Mouse (Mus musculus) kidney, postnatal 4 days (tissue): ENCODE results near the gene Igfals.
A peak's percentile ranks its signal among the peaks of the same experiment; 100 is the strongest.

ENCODE experiments used
- DNase-seq, 2 experiments: peaks; one replicate each; pipeline ENCODE4 v3.0.0; 2021; ENCODE audit warnings: mixed read lengths in 2 of 2

Gene Igfals

DNA sequence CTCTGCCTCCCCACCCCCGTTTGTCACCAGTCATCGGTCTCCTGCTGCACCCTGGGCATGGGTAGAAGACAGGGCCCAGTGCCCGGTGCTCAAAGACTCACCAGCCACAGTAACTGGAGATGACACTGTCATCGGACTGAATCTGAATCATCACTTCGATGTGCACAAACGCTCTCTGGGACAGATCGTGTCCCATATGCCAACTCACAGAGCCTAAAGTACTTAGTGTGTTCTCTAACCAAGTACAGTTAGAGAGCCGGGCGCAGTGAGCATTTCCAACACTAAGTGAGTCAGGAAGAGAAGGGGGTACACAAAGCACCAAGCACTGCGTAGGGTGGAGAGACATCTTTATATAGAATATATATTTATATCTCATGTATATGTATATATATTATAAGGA, 2.1 kb downstream of the Igfals start:
- DNase-seq, result no peak

DNA sequence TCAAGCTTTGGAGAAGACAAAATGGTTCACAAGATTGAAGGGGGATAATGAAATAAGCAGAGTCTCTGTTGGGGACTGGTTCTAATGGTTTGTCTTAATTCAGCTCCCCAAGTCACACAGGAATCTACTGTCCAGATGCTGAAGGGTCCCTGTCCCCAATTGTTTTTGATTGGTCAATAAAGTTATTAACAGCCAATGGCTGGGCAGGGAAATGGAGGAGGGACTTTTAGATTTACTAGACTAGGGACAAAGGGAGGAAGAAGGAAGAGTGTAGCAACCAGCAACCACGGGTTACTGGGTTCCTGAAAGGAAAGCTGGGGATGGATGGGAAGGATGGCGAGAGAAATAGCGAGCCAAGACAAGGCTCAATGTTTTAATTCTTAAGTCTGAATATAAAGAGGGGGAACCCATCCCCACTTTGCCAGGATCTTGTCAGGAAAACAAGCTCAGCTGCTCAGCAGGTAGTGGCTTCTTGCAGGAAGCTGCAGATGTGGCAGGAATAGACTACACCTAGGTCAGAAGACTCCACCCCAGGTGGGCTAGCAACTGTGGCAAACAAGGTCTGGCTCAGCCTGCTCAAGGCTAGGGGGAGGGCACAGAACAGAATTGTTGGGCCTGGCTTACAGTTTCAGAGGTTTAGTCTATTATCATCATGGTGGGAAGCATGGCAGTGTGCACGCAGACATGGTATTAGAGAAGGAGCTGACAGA, 8.1 kb downstream of the Igfals start:
- no peak for DNase-seq

DNA sequence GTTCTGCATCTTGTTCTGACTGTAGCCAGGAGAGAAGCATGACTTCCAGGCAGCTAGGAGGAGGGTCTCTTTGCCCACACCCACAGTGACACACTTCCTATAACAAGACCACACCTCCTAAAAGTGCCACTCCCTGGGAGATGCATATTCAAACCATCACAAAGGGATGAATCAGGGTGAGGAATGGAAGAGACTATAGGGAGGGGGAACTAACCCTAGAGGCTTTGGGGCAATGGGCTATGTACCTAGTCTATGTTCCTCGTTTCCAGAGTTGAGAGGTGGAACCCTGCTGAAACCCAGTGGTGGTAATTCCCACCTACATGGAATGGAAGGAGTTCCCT, 8.6 kb downstream of the Igfals start:
- no peak for DNase-seq

- DNase-seq, result no peak
Measured at GRCm38 (mm10) chr17:24874989-24875388, 9.2 kb downstream of the Igfals start.

GRCm38 (mm10) chr17:24877336-24878116, 11.7 kb downstream of the Igfals start:
- peak in 1 of 2 experiments; percentile 62 for DNase-seq

DNA sequence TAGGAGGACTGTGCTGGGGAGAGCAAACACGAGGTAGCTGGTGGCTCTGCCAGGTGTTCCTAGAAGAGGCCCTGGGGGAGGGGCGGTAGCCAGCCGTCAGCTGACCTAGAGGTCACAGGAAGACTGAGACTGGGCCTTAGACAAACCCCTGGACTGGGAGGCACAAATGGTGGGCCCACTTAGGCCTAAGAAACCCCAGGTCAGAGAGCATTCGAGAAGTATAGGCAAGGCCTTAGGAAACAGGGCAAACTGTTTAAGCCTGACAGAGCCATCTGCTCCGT, 12.3 kb downstream of the Igfals start:
- peak; percentile 66 to 78 for DNase-seq

DNA sequence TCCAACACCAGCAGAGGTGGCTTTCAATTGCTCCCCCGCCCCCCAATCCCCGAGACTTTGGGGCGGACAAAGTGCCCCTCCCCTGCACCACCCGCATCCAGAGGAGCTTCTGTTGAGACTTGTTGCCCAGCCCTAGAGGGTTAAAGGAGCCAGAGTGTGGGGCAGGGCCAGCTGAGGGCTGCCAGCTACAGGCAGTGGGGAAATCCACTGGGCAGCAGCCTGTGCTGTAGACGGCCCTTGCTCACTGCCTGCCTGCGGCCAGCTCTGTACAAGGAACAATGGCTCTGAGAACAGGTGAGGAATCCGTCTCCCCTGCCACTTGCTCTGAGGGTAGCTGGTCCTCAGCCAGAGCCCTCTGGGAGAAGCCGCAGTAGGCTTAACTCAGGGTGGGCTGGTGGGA, 12.7 kb downstream of the Igfals start:
- DNase-seq, result no peak

GRCm38 (mm10) chr17:24881738-24882440, 16.1 kb downstream of the Igfals start:
- DNase-seq, result peak; percentile 72 to 75

DNA sequence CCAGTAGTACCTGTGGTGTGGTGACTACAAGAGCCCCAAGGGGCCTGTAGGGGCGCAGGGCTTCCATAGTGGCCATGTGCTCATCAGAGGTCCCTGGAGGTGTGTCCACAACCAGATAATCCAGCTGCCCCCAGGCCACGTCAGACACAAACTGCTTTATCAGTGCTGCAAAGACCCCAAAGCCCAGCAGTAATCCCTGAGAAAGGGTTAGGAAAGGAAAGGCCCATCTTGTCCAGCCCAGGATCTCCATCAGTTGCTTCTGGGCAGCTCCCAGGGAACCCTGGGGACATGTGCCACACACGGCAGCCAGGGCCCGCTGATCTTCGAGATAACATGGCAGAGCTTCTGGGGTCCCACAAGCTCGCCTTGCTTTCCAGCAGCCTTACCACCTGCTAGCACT, 18.6 kb downstream of the Igfals start:
- no peak for DNase-seq

DNA sequence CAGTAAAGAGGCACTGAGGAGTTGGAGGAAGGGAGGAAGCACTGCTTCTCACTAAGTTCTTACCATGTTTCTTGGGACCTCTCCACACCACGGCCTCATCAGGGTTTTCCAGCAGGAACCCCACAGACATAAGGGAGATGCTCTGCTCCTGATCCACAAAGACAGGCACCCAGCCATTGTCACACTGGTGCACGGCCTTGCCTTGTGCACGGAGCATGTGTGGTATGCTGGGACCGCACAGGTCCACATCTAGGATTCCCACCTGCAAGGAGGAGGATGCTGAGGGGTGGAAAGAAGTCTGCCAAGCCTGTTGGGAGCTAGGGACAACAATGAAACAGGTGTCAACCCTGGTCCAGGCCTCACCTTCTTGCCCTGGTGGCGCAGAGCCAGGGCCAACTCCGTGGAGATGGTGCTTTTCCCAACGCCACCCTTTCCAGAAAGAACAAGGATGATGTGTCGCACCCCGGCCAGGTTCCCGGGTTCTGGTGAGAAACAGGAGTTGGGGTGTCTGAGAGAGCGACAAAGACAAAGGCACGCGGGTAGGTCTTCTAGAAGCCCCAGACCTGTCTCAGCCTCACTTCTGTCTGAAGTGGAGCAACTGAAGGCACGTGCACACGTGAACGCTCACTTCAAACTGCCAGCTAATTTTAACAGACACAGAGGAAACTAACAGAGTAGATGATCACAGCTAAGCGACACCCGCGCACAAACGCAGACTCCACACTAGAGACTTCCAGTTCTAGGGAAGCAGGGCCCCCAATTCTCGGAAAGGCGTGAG, 19.7 kb downstream of the Igfals start:
- DNase-seq, result no peak

GRCm38 (mm10) chr17:24886134-24886931, 20.5 kb downstream of the Igfals start, which contains the start of the genes Nubp2 and Spsb3:
Gene Nubp2 (minus strand): TSS chr17:24886349.
Gene Spsb3 (plus strand): TSS chr17:24886643.
- DNase-seq, result peak; percentile 98 to 99

GRCm38 (mm10) chr17:24886932-24887271, 21.1 kb downstream of the Igfals start:
- no peak for DNase-seq

- DNase-seq, result no peak
Measured at GRCm38 (mm10) chr17:24887291-24888080, 21.7 kb downstream of the Igfals start.

DNA sequence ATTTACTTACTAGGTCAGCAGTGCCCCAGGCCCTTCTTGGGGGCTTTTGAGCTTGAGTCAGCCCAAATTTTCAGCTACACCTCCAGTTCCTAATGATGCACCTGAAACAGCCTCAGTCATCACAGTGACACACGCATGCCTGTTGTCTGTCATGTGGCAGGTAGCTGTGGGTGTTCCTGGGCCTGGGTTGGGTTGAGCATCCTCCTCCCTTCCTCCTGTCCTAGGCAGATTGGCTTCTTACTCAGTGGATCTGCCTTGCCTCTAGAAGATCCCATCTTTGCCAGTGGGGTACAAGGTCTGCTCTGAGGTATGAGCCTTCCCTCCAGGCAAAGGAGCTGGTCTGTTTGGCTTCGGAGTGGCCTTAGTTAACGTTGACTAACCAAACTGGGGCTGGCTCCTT, 23.1 kb downstream of the Igfals start:
- no peak for DNase-seq

GRCm38 (mm10) chr17:24890151-24891092, 24.6 kb downstream of the Igfals start:
- no peak for DNase-seq

DNA sequence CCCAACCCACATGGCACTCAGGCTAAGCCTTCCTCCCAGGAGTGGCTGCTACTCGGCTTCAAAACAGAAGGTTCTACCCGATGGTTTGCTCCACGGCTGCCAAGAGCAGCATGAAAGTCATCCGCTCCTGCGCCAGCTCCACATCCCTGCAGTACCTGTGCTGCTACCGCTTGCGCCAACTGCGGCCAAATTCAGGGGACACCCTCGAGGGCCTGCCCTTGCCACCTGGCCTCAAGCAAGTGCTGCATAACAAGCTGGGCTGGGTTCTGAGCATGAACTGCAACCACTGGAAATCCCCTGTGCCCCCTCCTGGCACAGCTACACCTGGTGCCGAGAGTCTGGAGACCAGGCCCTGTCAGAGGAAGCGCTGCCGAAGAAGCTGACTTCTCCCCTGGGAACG, 25.5 kb downstream of the Igfals start:
- no peak for DNase-seq

DNA sequence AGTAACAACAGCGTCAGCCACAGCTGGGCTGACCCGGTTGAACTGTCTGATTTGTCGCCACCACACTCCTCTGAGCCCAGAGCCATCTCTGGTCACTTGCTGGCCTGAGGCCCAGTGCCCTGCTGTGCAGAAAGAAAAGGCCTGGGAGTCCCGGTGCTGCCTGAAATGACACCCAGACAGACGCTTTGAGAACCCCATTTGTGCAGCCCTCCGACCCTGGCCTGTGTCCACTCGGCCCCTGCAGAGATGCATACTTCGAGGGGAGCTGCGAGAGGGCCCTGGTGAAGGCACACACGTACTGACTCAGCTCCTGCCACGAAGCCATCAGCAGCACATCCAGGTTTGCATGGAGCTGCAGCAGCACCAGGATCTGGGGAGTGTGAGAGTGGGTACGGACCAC, 27.0 kb downstream of the Igfals start:
- no peak for DNase-seq

GRCm38 (mm10) chr17:24893276-24893675, 27.5 kb downstream of the Igfals start:
- DNase-seq, result no peak

- no peak for DNase-seq
Measured at GRCm38 (mm10) chr17:24894061-24894994, 28.5 kb downstream of the Igfals start.
